Mouse (Mus musculus) colon, adult 2 months (tissue): Measurements from ENCODE around the gene Hsf3. TPM values are rescaled to one million over a fixed set of nuclear protein-coding genes. Genes with fewer than 3 reads are reported as not detected.

ENCODE experiments used
- polyA plus RNA-seq: library from polyadenylated mRNA; depleted of rRNA; stranded (reverse); fragments of >200 nt; gene quantifications from 2 replicates; pipeline ENCODE4 v1.2.3, GENCODE M21; 2012; rRNA removed

Gene Hsf3
- polyA plus RNA-seq: not detected in 2 replicates

GRCm38 (mm10) chrX:96456201-96456963, at the start of gene Hsf3:
TSS of gene Hsf3 (minus strand) at chrX:96456294.

GRCm38 (mm10) chrX:96455149-96455548, 945 bp downstream of the Hsf3 start, which contains the start of gene Heph:
TSS of gene Heph (plus strand) at chrX:96455359.

GRCm38 (mm10) chrX:96293338-96293737, 162.8 kb downstream of the Hsf3 start, which contains the start of gene Vsig4:
TSS of gene Vsig4 (minus strand) at chrX:96293438.

Other genes starting within 250 kb of the Hsf3 start
- gene Vsig4, start 162.9 kb downstream of the Hsf3 start, polyA plus RNA-seq: not detected in 2 replicates
- 14.6 and 17.3 TPM in 2 replicates for gene Heph, start 935 bp downstream of the Hsf3 start, polyA plus RNA-seq